Mouse (Mus musculus) adrenal gland, postnatal 4 days (tissue): ENCODE results near the gene Twf2. TPM values are rescaled to one million over a fixed set of nuclear protein-coding genes. Genes with fewer than 3 reads are reported as not detected.
A peak's percentile ranks its signal among the peaks of the same experiment; 100 is the strongest.
"Not testable (repeated sequence)": the region's sequence is repeated elsewhere in the genome, so short reads cannot be mapped to it uniquely, and the experiment has no call there.

ENCODE experiments used
- DNase-seq, 2 experiments: peaks; one replicate each; pipeline ENCODE4 v3.0.0; 2021 to 2022; ENCODE audit warnings: low spot score in 2 of 2, mixed read lengths in 2 of 2
- long read RNA-seq, 2 experiments: library from polyadenylated mRNA; stranded (forward); transcript quantifications; one replicate each; pipeline ENCODE4 v2.0.0; 2021
- total RNA-seq, 2 experiments: library from RNA; stranded (reverse); gene quantifications; 2 replicates each; pipeline ENCODE4 v1.2.3; 2021

The Twf2 gene
- 10 to 100 TPM; 62.5 to 63.9 TPM for total RNA-seq
- long read RNA-seq, experiment 1, transcript Twf2-204 (8 exons, 1,508 nt) = minor isoform, 7 of 107 reads
- long read RNA-seq, experiment 1, transcript Twf2-201 (9 exons, 1,596 nt) = major isoform, 89 of 107 reads
- long read RNA-seq, experiment 1, partial matches to known transcripts = 0 of 107 reads
- long read RNA-seq, experiment 1, other reads (novel, unspliced or antisense) = 7 of 107 reads
- long read RNA-seq, experiment 2, transcript Twf2-209 (6 exons, 819 nt) = minor isoform, 7 of 130 reads
- long read RNA-seq, experiment 2, transcript Twf2-201 (9 exons, 1,596 nt) = major isoform, 108 of 130 reads
- long read RNA-seq, experiment 2, partial matches to known transcripts = 5 of 130 reads
- long read RNA-seq, experiment 2, other reads (novel, unspliced or antisense) = 9 of 130 reads

DNA sequence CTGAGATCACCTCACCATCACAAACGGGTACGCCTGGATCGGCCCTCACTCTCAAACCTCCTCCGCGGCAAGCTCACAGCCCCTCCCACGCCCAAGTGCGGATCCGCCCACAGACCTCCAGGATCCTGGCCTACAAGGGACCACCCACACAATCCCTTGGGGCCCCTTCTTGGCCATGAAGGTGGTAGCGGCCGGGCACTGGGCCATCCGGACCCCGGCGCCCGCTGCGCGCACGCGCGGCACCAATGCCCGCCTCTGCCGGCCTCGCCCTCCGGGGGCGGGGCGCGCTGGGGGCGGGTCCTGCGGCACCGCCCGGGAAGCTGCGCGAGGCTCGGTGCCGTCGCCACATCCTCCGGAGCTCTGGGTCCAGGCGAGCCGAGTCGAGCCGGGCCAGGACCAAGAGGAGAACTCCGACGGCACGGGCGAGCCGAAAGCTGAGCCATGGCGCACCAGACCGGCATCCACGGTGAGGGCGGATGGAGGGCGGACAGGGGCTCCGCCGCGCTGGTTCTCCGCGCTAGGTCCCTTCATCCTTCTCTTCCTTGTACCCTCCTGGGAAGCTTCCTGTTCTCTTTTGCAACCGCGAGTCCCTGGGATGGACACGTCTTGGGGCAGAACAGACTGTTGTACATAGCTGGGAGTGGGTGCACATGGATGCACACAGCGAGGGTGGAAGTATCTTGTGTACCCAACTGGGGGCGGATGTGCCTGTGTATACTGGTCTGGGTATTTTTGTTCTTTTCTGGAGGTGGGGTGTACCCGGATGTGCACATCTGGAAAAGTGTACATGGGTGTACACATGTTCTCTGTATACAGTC lies at the start of gene Twf2:
TSS of gene Twf2 (plus strand) at position 290 of the 818 bp plus-strand sequence.
- peak; percentile 84 for DNase-seq

GRCm38 (mm10) chr9:106154106-106154505 lies 48.8 kb upstream of the Twf2 start:
- DNase-seq = peak in 1 of 2 experiments; percentile 20

DNA sequence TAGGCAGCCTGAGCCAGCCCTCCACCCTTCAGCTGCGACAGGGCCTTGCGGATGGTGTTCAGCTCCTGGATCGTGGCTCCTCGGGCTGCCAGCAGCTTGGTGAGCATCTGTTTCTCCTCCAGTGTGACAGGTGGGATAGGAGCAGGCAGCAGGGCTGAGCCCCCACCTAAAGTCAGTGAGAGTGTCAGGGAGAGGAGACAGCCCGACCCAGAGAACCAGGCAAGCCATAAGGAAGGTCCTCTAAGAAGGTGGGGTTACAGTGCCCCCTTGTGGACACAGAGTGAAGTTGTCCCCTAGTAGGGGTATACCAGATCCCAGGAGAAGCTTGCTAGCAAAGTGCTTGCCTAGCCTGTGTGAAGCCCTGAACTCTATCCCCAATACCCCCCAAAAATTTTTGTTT lies 46.5 kb upstream of the Twf2 start:
- peak in 1 of 2 experiments; percentile 41 for DNase-seq

- DNase-seq = no peak
Observed at GRCm38 (mm10) chr9:106156921-106157622, 45.8 kb upstream of the Twf2 start.

GRCm38 (mm10) chr9:106157623-106157925 lies 45.3 kb upstream of the Twf2 start:
- DNase-seq = no peak

DNA sequence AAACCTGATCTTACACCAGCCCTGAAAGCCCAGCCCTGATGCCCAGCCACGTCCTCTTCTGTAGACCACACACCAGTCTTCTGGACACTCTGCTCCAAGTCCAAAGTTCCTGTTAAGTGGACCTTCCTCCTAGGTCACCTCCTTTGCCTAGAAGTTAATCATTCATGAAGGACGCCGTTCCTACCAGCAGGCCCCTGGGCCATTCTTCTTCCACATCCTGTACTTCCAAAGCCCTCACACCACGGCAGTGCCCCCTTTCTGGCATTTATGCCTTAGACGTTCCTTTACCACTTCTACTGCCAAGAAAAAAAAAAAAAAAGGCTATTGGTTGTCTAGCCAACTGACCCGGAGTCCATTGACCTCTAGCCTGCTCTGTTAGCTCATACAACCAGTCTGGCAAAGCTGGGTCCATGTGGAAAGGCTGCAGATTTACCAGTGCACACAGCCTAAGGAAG lies 44.8 kb upstream of the Twf2 start, which contains the start of gene Glyctk:
TSS of gene Glyctk (minus strand) at position 102 of the 455 bp plus-strand sequence.
- DNase-seq = no peak

- no peak for DNase-seq
Observed at GRCm38 (mm10) chr9:106159237-106159636, 43.7 kb upstream of the Twf2 start.

DNA sequence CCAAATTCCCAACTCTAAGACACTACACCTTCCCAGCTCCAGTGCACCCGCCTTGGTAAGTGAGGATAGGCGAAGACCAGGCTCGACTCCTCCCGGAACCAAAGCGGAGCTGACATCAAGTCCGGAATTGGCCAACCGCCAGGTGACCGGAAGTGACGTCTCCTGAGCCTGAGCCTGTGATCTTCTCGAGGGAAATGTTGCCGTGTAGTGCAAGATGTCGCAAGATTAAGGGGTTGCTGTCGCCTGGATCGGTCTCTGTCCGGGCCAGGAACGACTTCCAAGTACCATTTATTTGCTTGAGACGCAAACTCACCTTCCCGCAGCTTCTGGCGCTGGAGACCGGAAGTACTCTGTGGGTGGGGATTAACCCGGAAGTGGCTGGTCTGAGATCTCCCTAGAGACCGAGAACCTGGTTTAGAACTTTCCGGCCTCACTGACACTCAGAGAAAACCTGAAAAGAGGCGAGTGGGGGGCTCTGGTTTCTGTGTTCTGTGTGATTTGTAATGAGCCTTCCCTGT lies 43.1 kb upstream of the Twf2 start:
- peak; percentile 93 for DNase-seq

DNA sequence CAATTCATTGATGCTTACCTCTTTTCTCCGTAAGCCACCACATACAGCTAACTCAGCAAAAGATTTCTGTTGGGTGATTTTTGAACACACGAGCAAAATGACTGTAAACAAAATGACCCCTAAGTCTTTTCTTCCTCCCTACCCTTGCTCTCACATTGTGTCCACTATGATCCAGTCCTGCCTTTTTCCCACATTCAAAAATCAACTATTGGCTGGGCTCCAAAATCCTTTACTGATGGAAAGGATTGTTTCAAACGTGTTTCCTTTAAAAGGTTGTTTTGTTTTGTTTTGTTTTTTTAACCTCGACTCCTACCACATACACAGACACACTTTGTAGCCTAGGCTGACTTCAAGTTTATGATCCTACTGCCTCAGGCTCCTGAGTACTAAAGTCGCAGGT lies 42.5 kb upstream of the Twf2 start:
- DNase-seq = no peak

- DNase-seq = no peak
Observed at GRCm38 (mm10) chr9:106166709-106167108, 36.2 kb upstream of the Twf2 start.

GRCm38 (mm10) chr9:106167241-106167640 lies 35.7 kb upstream of the Twf2 start:
- DNase-seq = no peak

- no peak for DNase-seq
Observed at GRCm38 (mm10) chr9:106167703-106168102, 35.2 kb upstream of the Twf2 start.

DNA sequence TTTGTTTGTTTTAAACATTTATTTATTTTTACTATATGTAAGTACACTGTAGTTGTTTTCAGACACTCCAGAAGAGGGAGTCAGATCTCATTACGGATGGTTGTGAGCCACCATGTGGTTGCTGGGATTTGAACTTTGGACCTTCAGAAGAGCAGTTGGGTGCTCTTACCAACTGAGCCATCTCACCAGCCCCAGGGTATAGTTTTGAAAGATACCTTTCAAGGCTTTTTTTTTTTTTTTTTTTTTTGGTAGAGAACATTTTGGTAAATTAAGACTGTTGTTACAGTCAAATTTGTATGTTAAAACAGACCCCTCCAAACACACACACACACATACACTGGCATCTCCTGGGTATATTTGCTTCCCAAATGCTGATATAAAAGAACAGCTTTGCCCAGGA lies 33.9 kb upstream of the Twf2 start:
- DNase-seq = not testable (repeated sequence)

DNA sequence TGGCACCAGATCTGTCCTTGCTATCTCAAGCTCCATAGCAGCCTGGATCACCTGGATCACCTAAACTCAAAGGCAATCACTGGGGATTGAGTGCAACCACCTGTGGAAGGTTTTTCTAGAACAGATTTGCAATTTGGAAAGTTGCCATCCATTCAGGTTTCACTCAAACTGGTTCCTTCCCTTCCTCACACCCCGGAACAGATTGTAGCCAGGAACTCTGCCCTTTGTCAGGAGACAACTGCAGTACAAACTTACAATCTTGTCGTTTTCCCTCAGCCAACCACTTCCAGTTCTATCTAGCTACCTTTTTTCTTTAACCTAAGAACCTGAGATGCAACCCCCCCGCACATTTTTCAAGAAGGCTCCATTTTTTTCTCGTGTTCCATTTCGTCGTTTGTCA lies 33.0 kb upstream of the Twf2 start:
- DNase-seq = no peak

DNA sequence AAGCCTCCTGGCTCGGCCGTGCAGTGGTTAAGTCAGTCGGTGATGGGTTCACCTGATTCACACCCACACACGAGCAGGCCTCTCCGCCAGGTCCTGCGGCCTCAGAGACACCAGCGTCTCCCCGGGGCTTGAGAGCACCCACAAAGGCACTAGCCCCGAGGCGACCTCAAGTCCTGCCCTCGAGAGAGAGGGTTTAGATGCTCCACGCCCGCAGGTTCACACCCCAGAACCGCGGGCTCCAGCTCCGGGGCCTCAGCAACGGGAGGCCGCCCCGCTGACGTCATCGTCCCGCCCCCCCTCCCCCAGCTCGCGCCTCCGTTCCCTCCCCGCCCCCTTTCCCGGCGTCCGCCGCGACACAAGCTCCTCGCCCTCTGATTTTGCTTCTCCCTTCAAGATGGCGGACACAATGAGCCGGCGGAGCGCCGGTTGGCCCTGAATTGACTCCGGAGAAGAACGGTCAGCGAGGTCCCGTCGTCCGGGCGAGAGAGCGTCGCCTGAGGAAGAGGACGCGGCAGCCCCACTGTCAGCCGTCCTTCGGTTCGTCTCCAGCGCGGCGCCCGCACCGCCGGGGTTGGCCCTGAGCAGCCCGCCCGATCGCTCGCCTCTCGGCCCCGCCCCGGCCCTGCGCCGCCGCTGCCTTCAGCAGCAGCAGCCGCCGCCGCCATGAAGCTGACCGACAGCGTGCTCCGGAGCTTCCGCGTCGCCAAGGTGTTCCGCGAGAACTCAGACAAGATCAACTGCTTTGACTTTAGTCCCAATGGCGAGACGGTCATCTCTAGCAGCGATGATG lies 32.2 kb upstream of the Twf2 start, which contains the start of gene Wdr82:
TSS of gene Wdr82 (plus strand) at position 373 of the 790 bp plus-strand sequence.
- peak; percentile 72 to 86 for DNase-seq

DNA sequence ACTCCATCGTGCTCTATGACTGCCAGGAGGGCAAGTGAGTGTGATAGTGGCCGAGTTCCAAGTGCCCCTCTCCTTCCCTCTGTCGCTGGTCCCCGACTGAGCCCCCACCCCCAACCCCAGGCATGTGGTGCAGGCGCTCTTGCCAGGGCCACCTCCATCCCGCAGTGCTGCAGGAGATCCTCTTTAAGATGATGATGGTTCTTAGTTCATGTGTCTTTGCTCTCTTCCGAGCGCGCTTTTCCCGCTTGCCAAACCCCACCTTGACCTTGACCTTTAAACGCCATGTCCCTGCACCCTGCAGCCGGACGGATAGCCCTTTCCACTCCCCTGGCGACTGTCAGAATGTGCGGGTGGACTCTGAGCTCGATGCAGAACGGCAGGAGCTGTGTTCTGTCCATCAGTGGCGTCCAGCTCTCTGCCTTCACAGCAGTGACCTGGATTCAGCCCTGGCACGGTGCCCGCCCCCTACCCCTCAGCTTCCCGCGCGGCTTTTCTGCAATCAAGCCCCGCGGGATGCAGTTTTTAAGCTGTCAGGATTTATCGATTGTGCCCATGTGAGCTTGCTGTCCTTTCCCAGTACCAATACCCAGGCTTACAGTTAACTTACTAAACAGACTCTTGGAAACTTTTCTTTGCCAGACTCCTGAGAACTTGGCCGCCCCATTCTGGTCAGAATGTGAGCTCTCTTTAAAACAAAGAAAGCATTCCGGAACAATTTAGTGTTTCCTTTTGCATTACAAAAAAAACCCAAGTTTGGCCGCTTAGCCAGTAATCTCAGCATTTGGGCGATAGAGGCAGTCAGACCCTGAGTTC lies 31.4 kb upstream of the Twf2 start:
- DNase-seq = peak; percentile 60 to 71

- no peak for DNase-seq
Observed at GRCm38 (mm10) chr9:106172527-106172926, 30.4 kb upstream of the Twf2 start.

DNA sequence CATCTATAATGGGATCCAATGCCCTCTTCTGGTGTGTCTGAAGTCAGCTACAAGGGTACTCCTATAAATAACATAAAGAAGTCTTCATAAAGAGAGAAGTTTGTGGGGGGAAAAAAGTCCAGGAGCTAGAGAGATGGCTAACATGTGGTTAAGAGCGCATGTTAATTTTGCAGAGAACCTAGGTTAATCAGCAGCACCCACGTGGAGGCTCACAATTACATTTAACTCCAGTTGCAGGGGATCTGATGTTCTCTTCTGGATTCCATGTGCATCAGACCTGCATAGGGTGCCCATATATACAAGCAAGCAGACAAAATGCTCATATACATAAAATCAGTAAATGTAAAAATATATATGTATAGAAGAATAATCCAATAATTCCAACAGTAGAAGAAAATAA lies 29.5 kb upstream of the Twf2 start:
- no peak for DNase-seq

GRCm38 (mm10) chr9:106175552-106176200 lies 27.2 kb upstream of the Twf2 start:
- DNase-seq = no peak
